Mouse (Mus musculus): Measurements from ENCODE around the gene Tatdn2. TPM values are rescaled to one million over a fixed set of nuclear protein-coding genes. Genes with fewer than 3 reads are reported as not detected.

Gene Tatdn2
- polyA plus RNA-seq, 1 experiment from 2014 or later, result 0.97 TPM

DNA sequence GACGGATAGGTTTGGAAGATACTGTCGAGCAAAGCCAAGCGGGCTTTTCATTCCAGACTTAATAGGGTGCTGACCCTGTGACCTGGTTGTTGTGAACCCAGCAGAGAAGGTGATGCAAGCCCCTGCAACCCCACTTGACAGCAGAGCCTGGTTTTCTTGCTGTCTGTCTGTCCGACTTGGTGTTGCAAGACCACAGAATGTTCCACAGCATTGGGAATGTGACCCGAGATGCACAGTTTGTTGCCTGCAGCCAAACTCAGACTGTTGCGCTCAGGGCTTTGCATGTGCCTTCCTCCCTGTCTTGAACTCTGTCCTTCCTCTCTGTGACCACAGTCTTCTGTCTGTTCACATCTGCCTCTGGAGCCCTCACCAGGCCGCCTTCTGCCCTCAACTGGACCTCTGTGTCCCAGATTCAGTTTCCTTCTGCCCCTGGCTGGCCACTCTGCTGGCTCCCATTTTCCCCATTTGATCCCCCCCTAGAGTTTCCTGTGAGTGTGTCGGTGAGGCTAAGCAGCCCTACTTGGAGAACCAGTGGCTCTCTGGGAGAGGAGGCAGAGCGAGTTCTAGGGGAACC lies 16.8 kb upstream of the Tatdn2 start:
- Histone ChIP-seq H3K4me1 (ENCODE audit: control insufficient read depth, insufficient read depth, low read length) (no peaks in the 10 kb centered on the region), H3K4me3 (ENCODE audit: low read depth, low read length) (no peak overlapping the region), H3K4me2 (ENCODE audit: low read depth) (no peak overlapping the region), H3K27me3 (ENCODE audit: control insufficient read depth, insufficient read depth, low read length) (no peaks in the 10 kb centered on the region), H3K9me3 (ENCODE audit: control insufficient read depth, low read length) (no peaks in the 10 kb centered on the region), H3K9ac (ENCODE audit: low read length) (no peak overlapping the region), H3K27ac (ENCODE audit: low read depth, low read length) (no peak overlapping the region), H3K36me3 (ENCODE audit: control insufficient read depth, insufficient read depth, low read length) (no peaks in the 10 kb centered on the region)
- ATAC-seq (ENCODE audit: insufficient read depth, low FRiP score, low TSS enrichment) (no peak), DNase-seq (ENCODE audit: low spot score) (no peak)
- 87% methylated on average over 9 of the region's 9 CpGs for WGBS

DNA sequence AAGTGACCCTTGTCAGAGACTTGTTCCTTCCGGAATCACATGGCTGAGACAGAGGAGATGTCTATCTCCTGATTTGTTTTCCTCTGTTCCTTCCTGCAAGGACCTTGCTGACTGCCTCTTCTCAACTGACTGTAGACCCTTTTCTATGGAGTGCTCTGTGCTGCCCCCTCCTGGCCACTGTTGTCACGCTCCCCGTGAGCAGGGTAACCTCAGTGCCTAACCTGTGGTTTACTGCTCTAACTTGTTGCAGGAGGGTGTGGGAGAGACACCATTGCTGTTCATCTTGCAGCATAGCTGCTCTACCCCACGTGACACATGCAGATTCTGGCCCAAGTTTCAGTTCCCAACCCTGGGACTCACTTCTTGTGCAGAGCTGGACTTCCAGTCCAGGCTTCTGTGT lies 15.6 kb upstream of the Tatdn2 start:
- DNase-seq (ENCODE audit: low spot score), result peak; percentile 79
- no peak overlapping the region for H3K4me2 ChIP-seq (ENCODE audit: low read depth)
- no peaks in the 10 kb centered on the region for H3K27me3 ChIP-seq (ENCODE audit: control insufficient read depth, insufficient read depth, low read length)
- H3K9me3 ChIP-seq (ENCODE audit: control insufficient read depth, low read length), result no peaks in the 10 kb centered on the region
- no peak overlapping the region for H3K9ac ChIP-seq (ENCODE audit: low read length)
- H3K4me3 ChIP-seq (ENCODE audit: low read depth, low read length), result no peak overlapping the region
- no peaks in the 10 kb centered on the region for H3K36me3 ChIP-seq (ENCODE audit: control insufficient read depth, insufficient read depth, low read length)
- WGBS, result 24% methylated on average over 4 of the region's 4 CpGs
- no peak for ATAC-seq (ENCODE audit: insufficient read depth, low FRiP score, low TSS enrichment)
- H3K27ac ChIP-seq (ENCODE audit: low read depth, low read length), result no peak overlapping the region
- no peaks in the 10 kb centered on the region for H3K4me1 ChIP-seq (ENCODE audit: control insufficient read depth, insufficient read depth, low read length)

DNA sequence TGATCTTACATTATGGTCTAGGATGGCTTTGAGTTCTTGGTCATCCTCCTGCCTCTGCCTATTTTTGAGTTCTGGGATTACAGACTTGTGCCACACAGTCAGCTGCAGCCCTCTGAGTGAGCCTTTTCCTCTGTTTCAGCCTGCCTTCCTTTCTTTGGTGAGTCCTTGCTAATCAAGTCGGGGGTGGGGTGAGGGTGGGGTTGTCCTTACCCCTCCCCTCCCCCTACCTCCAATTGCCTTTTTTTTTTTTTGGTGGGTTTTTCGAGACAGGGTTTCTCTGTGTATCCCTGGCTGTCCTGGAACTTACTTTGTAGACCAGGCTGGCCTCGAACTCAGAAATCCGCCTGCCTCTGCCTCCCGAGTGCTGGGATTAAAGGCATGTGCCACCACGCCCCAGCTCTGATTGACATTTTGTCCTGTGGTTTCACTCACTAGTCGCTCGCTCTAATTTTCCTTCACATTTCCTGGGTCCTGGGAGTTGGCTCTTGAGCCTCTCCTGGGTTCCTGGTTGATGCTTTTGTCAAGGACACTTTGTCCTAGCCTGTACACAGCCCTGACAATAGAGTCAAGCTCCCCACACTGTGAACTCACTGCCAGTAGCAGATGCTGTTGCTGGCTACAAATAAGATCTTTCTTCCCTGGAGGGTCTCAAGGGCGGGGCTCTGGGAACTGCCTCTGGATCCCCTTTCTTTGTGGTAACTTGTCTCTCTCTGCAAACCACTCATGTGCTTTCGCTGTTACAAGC lies 13.6 kb upstream of the Tatdn2 start:
- H3K36me3 ChIP-seq (ENCODE audit: control insufficient read depth, insufficient read depth, low read length), result no peaks in the 10 kb centered on the region
- WGBS, result 85% methylated on average over 10 of the region's 10 CpGs
- H3K4me3 ChIP-seq (ENCODE audit: low read depth, low read length), result no peak overlapping the region
- H3K4me2 ChIP-seq (ENCODE audit: low read depth), result no peak overlapping the region
- H3K9me3 ChIP-seq (ENCODE audit: control insufficient read depth, low read length), result no peaks in the 10 kb centered on the region
- H3K9ac ChIP-seq (ENCODE audit: low read length), result no peak overlapping the region
- H3K4me1 ChIP-seq (ENCODE audit: control insufficient read depth, insufficient read depth, low read length), result no peaks in the 10 kb centered on the region
- H3K27me3 ChIP-seq (ENCODE audit: control insufficient read depth, insufficient read depth, low read length), result no peaks in the 10 kb centered on the region
- DNase-seq (ENCODE audit: low spot score) (no peak), ATAC-seq (ENCODE audit: insufficient read depth, low FRiP score, low TSS enrichment) (no peak)
- H3K27ac ChIP-seq (ENCODE audit: low read depth, low read length), result no peak overlapping the region

DNA sequence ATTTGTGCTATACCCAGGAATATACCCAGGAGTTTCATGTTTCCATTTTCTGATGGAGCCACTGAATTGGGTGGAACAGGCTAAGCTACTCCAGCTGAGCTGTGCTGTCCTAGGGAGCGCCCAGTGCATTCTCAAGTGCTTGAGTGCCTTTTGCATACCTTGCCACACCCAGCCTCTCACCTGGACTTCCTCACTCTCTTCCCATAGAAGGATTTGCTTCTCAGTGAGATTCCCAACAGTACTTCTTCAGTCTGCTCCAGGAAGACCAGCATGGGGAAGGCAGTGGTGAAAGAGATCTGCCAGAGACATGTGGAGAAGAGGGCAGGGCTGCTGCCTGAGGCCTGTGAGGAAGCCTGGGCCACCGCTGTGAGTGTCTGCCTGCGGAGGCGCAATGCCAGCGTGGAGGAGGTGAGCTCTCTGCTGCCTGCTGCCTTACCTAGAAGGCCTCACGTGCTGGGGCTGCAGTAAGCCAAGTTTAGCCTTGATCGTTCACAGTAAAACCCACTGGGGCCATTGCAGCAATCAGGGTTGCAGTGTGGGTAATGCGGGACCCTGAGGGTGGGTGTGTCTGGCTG lies 10.2 kb upstream of the Tatdn2 start:
- 54% methylated on average over 8 of the region's 8 CpGs for WGBS
- ATAC-seq (ENCODE audit: insufficient read depth, low FRiP score, low TSS enrichment), result no peak
- no peak overlapping the region for H3K9ac ChIP-seq (ENCODE audit: low read length)

DNA sequence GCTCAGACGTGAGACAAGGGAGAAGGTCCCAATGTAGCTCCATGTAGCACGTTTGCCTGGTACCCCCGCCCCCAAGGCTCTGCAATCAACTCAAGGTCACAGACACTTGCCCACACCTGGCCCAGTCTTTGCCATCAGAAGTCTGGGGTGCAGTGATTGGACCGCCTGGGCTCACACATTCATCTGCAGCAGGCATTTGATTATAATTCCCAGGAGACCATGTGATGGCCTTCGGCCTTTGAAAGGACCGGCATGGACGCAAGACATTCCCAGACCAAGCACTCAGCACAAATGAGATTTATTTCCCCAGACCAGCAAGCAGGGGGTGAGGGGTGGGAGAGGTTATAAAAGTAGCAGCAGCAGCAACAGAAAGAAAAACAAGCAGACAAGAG lies 6.8 kb upstream of the Tatdn2 start:
- Histone ChIP-seq H3K9ac (ENCODE audit: low read length) (no peak overlapping the region), H3K4me1 (ENCODE audit: control insufficient read depth, insufficient read depth, low read length) (peaks cover 16% of the 10 kb centered on the region), H3K4me3 (ENCODE audit: low read depth, low read length) (no peak overlapping the region), H3K27ac (ENCODE audit: low read depth, low read length) (peak overlapping the region; percentile 86), H3K9me3 (ENCODE audit: control insufficient read depth, low read length) (no peaks in the 10 kb centered on the region), H3K27me3 (ENCODE audit: control insufficient read depth, insufficient read depth, low read length) (no peaks in the 10 kb centered on the region), H3K36me3 (ENCODE audit: control insufficient read depth, insufficient read depth, low read length) (no peaks in the 10 kb centered on the region), H3K4me2 (ENCODE audit: low read depth) (peak overlapping the region; percentile 10; the same call in 1 of the 2 replicates)
- ATAC-seq (ENCODE audit: insufficient read depth, low FRiP score, low TSS enrichment) (no peak; the same call in 1 of the 2 replicates), DNase-seq (ENCODE audit: low spot score) (peak; percentile 53)
- 7% methylated on average over 7 of the region's 7 CpGs for whole genome bisulfite sequencing

More for the DNA sequence above, 10.2 kb upstream of the Tatdn2 start:
- no peak overlapping the region for H3K27ac ChIP-seq (ENCODE audit: low read depth, low read length)
- no peak overlapping the region for H3K4me3 ChIP-seq (ENCODE audit: low read depth, low read length)
- no peaks in the 10 kb centered on the region for H3K36me3 ChIP-seq (ENCODE audit: control insufficient read depth, insufficient read depth, low read length)
- no peaks in the 10 kb centered on the region for H3K9me3 ChIP-seq (ENCODE audit: control insufficient read depth, low read length)
- H3K4me2 ChIP-seq (ENCODE audit: low read depth), result no peak overlapping the region
- no peak for DNase-seq (ENCODE audit: low spot score)
- no peaks in the 10 kb centered on the region for H3K27me3 ChIP-seq (ENCODE audit: control insufficient read depth, insufficient read depth, low read length)
- peaks cover 16% of the 10 kb centered on the region for H3K4me1 ChIP-seq (ENCODE audit: control insufficient read depth, insufficient read depth, low read length)

DNA sequence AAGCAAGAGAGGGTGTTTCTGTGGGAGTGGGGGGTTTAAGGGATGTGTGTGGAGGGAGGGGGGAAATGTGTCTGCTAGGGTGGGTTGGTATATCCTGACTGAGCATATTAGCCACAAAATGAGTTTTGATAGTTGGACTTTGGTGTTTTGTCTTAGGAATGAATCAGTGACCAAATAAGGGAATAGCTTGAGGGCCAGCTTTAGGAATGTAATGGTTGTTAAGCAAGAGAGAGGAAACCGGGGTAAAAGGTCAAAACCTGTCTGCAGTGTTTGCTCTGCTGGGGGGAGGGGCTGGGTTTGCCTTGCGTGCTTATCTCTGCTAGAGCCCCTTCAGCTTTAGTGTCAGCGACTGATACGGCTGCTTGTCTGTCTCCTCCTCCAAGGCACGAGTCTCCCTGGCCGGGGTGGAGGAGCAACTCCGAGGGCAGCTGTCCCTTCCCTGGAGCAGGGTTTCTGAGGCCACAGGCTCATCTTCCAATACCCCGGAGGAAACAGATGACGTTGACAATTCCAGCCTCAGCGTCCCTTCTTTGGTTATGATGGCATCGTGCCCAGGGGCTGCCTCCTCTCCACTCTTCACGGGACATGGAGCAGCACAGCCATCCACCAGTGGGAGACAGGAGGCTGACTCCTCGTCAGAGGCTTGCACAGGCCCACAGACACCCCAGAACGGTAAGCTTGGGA lies 6.3 kb upstream of the Tatdn2 start:
- no peaks in the 10 kb centered on the region for H3K9me3 ChIP-seq (ENCODE audit: control insufficient read depth, low read length)
- H3K4me1 ChIP-seq (ENCODE audit: control insufficient read depth, insufficient read depth, low read length), result peaks cover 16% of the 10 kb centered on the region
- 8% methylated on average over 14 of the region's 14 CpGs for WGBS
- no peak overlapping the region for H3K4me3 ChIP-seq (ENCODE audit: low read depth, low read length)
- peak overlapping the region; percentile 86 for H3K27ac ChIP-seq (ENCODE audit: low read depth, low read length)
- H3K9ac ChIP-seq (ENCODE audit: low read length), result peak overlapping the region; percentile 18
- ATAC-seq (ENCODE audit: insufficient read depth, low FRiP score, low TSS enrichment), result no peak
- no peaks in the 10 kb centered on the region for H3K27me3 ChIP-seq (ENCODE audit: control insufficient read depth, insufficient read depth, low read length)
- no peaks in the 10 kb centered on the region for H3K36me3 ChIP-seq (ENCODE audit: control insufficient read depth, insufficient read depth, low read length)
- peak overlapping the region; percentile 39 for H3K4me2 ChIP-seq (ENCODE audit: low read depth)
- DNase-seq (ENCODE audit: low spot score), result peak; percentile 61

DNA sequence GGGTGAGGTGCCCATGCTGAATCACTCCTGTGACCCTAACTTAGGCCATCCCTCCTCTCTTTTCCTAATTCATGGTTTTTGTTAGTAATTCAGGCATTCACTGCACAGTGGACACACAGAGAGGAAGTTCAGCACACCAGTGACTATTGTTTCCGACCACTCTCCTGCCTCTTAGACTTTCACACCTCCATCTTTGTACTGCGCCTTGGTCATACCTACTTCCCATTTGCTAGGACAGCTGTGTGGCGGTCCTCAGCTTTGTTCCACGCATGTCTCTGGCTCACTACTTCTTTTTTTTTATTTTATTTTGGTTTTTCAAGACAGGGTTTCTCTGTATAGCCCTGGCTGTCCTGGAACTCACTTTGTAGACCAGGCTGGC lies 5.8 kb upstream of the Tatdn2 start:
- Histone ChIP-seq H3K9ac (ENCODE audit: low read length) (peak overlapping the region; percentile 18), H3K27me3 (ENCODE audit: control insufficient read depth, insufficient read depth, low read length) (no peaks in the 10 kb centered on the region), H3K4me3 (ENCODE audit: low read depth, low read length) (no peak overlapping the region), H3K9me3 (ENCODE audit: control insufficient read depth, low read length) (no peaks in the 10 kb centered on the region), H3K4me2 (ENCODE audit: low read depth) (peak overlapping the region; percentile 39), H3K4me1 (ENCODE audit: control insufficient read depth, insufficient read depth, low read length) (peaks cover 16% of the 10 kb centered on the region), H3K27ac (ENCODE audit: low read depth, low read length) (peak overlapping the region; percentile 86), H3K36me3 (ENCODE audit: control insufficient read depth, insufficient read depth, low read length) (no peaks in the 10 kb centered on the region)
- WGBS, result 80% methylated on average over 4 of the region's 4 CpGs
- no peak for DNase-seq (ENCODE audit: low spot score)
- no peak for ATAC-seq (ENCODE audit: insufficient read depth, low FRiP score, low TSS enrichment)

DNA sequence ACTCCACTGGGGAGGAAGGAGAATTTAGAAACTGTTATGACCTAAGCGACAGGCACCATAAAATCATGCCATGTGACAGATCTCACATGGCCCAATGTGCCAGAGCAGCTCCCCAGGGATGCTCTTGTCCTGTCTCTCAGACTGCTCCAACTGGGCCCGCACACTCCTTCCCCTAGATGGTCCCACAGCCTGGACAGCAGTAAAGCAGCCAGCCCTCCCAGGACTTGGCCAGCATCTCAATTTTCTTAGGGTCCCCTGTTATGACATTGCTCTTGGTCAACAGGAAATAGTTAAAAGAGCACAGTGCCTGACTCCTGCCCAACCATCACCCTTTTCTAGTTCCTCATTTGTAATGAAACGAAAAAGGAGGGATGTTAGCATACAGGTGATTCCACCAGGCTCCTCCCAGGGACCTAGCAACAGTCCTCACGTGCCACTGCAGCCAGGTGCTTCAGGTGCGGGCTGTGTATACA lies 4.2 kb upstream of the Tatdn2 start:
- 88% methylated on average over 5 of the region's 5 CpGs for WGBS
- no peaks in the 10 kb centered on the region for H3K9me3 ChIP-seq (ENCODE audit: control insufficient read depth, low read length)
- no peak overlapping the region for H3K27ac ChIP-seq (ENCODE audit: low read depth, low read length)
- no peak overlapping the region for H3K4me3 ChIP-seq (ENCODE audit: low read depth, low read length)
- DNase-seq (ENCODE audit: low spot score) (no peak), ATAC-seq (ENCODE audit: insufficient read depth, low FRiP score, low TSS enrichment) (no peak)
- no peaks in the 10 kb centered on the region for H3K27me3 ChIP-seq (ENCODE audit: control insufficient read depth, insufficient read depth, low read length)
- H3K4me2 ChIP-seq (ENCODE audit: low read depth), result no peak overlapping the region
- H3K4me1 ChIP-seq (ENCODE audit: control insufficient read depth, insufficient read depth, low read length), result peaks cover 16% of the 10 kb centered on the region
- H3K9ac ChIP-seq (ENCODE audit: low read length), result no peak overlapping the region
- H3K36me3 ChIP-seq (ENCODE audit: control insufficient read depth, insufficient read depth, low read length), result no peaks in the 10 kb centered on the region

Measured in neural tube, embryonic 11.5 days (tissue).